8 mouse cellular contexts compared by ENCODE assay signal in genomic region chr8:83389316-83390005, GRCm38 (mm10). TPM values are rescaled to one million over a fixed set of nuclear protein-coding genes. Genes with fewer than 3 reads are reported as not detected.
DNase-seq lines count a peak whose midpoint lies in the region; ATAC-seq and TF ChIP-seq lines count a peak whose summit lies in the region.

Clgn (plus strand) TSS chr8:83389867.

- H3K9ac ChIP-seq in heart, embryonic 16.5 days (ENCODE audit: low read length): no peak within 1 kb of the TSS
- peak within 1 kb of the TSS; percentile 33; the same call in 1 of the 2 replicates for H3K9ac ChIP-seq in liver, embryonic 14.5 days (replicated peaks)
- peak within 1 kb of the TSS; percentile 75 for H3K9ac ChIP-seq in neural tube, embryonic 14.5 days (replicated peaks; ENCODE audit: low read depth, low read length)

- H3K4me3 ChIP-seq in C2C12 (ENCODE audit: insufficient read depth, poor library complexity, severe bottlenecking): no peak within 1 kb of the TSS
- peak within 1 kb of the TSS; percentile 50 for H3K4me3 ChIP-seq in heart, embryonic 16.5 days (ENCODE audit: low read length)
- H3K4me3 ChIP-seq in liver, embryonic 14.5 days (ENCODE audit: insufficient read depth in 1 of 2, low read depth in 2 of 2, low read length in 2 of 2): peak within 1 kb of the TSS; percentile 2 to 49; a peak in 3 of 4 replicates
- H3K4me3 ChIP-seq in neural tube, embryonic 14.5 days (ENCODE audit: low read depth, low read length): peak within 1 kb of the TSS; percentile 56

- H3K9me3 ChIP-seq in heart, embryonic 16.5 days (replicated peaks; ENCODE audit: control insufficient read depth, low read length): peaks cover 5% of the 10 kb centered on the region
- H3K9me3 ChIP-seq in liver, embryonic 14.5 days (ENCODE audit: control insufficient read depth, low read length): no peaks in the 10 kb centered on the region
- H3K9me3 ChIP-seq in neural tube, embryonic 14.5 days (ENCODE audit: control insufficient read depth, low read length): peaks cover 4% of the 10 kb centered on the region; the same call in 1 of the 2 replicates

- DNase-seq in adrenal gland, adult 8-10 months: peak; percentile 3
- DNase-seq in embryo, embryonic 9.5 days (ENCODE audit: extremely low spot score): peak; percentile 76
- DNase-seq in kidney, postnatal 4 days: peak; percentile 78 to 83
- no peak for DNase-seq in liver, embryonic 14.5 days (ENCODE audit: low read depth in 3 of 3, low spot score in 3 of 3)
- peak; percentile 37 for DNase-seq in thymus, postnatal 25 days

- peak within 1 kb of the TSS; percentile 65 for H3K4me2 ChIP-seq in heart, embryonic 16.5 days (ENCODE audit: low read depth, low read length)
- H3K4me2 ChIP-seq in liver, embryonic 14.5 days (ENCODE audit: low read depth): peak within 1 kb of the TSS; percentile 71
- H3K4me2 ChIP-seq in neural tube, embryonic 14.5 days (ENCODE audit: low read depth, low read length): peak within 1 kb of the TSS; percentile 84

- peak within 1 kb of the TSS; percentile 45 for H3ac ChIP-seq in C2C12 (ENCODE audit: control insufficient read depth, insufficient read length, low read depth)

- no peaks in the 10 kb centered on the region for H3K79me2 ChIP-seq in C2C12 (ENCODE audit: control insufficient read depth, insufficient read depth)

- no peak for ATAC-seq in heart, embryonic 16.5 days (replicated peaks; ENCODE audit: extremely low read depth, insufficient read depth, low FRiP score)
- ATAC-seq in liver, embryonic 14.5 days (ENCODE audit: insufficient read depth): peak; percentile 50; the same call in 1 of the 2 replicates
- peak; percentile 98 for ATAC-seq in neural tube, embryonic 14.5 days (ENCODE audit: low read depth)

- H3K79me3 ChIP-seq in C2C12 (ENCODE audit: low read depth): no peaks in the 10 kb centered on the region

- peaks cover 3% of the 10 kb centered on the region; the same call in 1 of the 2 replicates for H3K4me1 ChIP-seq in heart, embryonic 16.5 days (ENCODE audit: control insufficient read depth, insufficient read depth, low read length)
- H3K4me1 ChIP-seq in liver, embryonic 14.5 days (replicated peaks; ENCODE audit: control insufficient read depth in 2 of 2, insufficient read depth in 2 of 2, low read length in 1 of 2): peaks cover 0 to 4% of the 10 kb centered on the region in 2 experiments; a peak in 1 of 4 replicates
- H3K4me1 ChIP-seq in neural tube, embryonic 14.5 days (ENCODE audit: control insufficient read depth, insufficient read depth, low read length): no peaks in the 10 kb centered on the region

- WGBS in heart, embryonic 16.5 days: 4% methylated on average over 41 of the region's 41 CpGs
- WGBS in liver, embryonic 14.5 days (ENCODE audit: insufficient replicate concordance): 3% methylated on average over 41 of the region's 41 CpGs
- WGBS in neural tube, embryonic 14.5 days: 4% methylated on average over 41 of the region's 41 CpGs

- H3K27me3 ChIP-seq in C2C12 (ENCODE audit: control insufficient read depth, insufficient read depth, insufficient read length): peaks cover 23% of the 10 kb centered on the region
- H3K27me3 ChIP-seq in heart, embryonic 16.5 days (ENCODE audit: control insufficient read depth, insufficient read depth, low read length): peaks cover 24% of the 10 kb centered on the region
- H3K27me3 ChIP-seq in liver, embryonic 14.5 days (ENCODE audit: control insufficient read depth, insufficient read depth, low read length): peaks cover 34% of the 10 kb centered on the region
- H3K27me3 ChIP-seq in neural tube, embryonic 14.5 days (ENCODE audit: control insufficient read depth, insufficient read depth, low read length): no peaks in the 10 kb centered on the region

- TF ChIP-seq CTCF in C2C12 (IDR thresholded peaks at IDR 0.05; ENCODE audit: control insufficient read depth, insufficient read depth, insufficient read length): no peak
- TF ChIP-seq CTCF in liver, embryonic 14.5 days (IDR thresholded peaks at IDR 0.05; ENCODE audit: low read depth): no peak

- no peaks in the 10 kb centered on the region for H3K36me3 ChIP-seq in C2C12 (ENCODE audit: control insufficient read depth, insufficient read depth)
- H3K36me3 ChIP-seq in heart, embryonic 16.5 days (ENCODE audit: control insufficient read depth, insufficient read depth): no peaks in the 10 kb centered on the region
- no peaks in the 10 kb centered on the region for H3K36me3 ChIP-seq in liver, embryonic 14.5 days (replicated peaks; ENCODE audit: control insufficient read depth, insufficient read depth, low read depth)
- no peaks in the 10 kb centered on the region for H3K36me3 ChIP-seq in neural tube, embryonic 14.5 days (ENCODE audit: control insufficient read depth, insufficient read depth, low read length)

- no peak within 1 kb of the TSS for H3K27ac ChIP-seq in heart, embryonic 16.5 days (ENCODE audit: low read length)
- no peak within 1 kb of the TSS for H3K27ac ChIP-seq in liver, embryonic 14.5 days
- H3K27ac ChIP-seq in neural tube, embryonic 14.5 days (ENCODE audit: low read depth, low read length): no peak within 1 kb of the TSS

- no peak for TF ChIP-seq EP300 in liver, embryonic 14.5 days (IDR thresholded peaks at IDR 0.05; ENCODE audit: low read depth)

TF ChIP-seq in C2C12, 6 proteins besides CTCF, POLR2A, EP300 and RAD21:
- TF ChIP-seq USF1 (IDR thresholded peaks at IDR 0.05; ENCODE audit: low read depth): no peak
- no peak for TF ChIP-seq MAX (IDR thresholded peaks at IDR 0.05)
- TF ChIP-seq FOSL1 (IDR thresholded peaks at IDR 0.05; ENCODE audit: insufficient read depth, low read length, poor library complexity, severe bottlenecking): no peak
- TF ChIP-seq MYOD1 (IDR thresholded peaks at IDR 0.05; ENCODE audit: control insufficient read depth, insufficient read length, low read depth): no peak
- TF ChIP-seq CEBPB (IDR thresholded peaks at IDR 0.05; ENCODE audit: low read depth): no peak
- no peak for TF ChIP-seq MYOG (IDR thresholded peaks at IDR 0.05; ENCODE audit: control insufficient read depth, extremely low read depth, insufficient read length)

RNA-seq across cellular contexts. Expression of gene Clgn, which starts in this region (rescaled TPM):
- not detected for polyA plus RNA-seq in C2C12 (2012; fragmentation: generic; extraction: Trizol)
- under 1 TPM in 2 of 4 experiments, not detected in 2; 0.07 to 0.24 TPM for total RNA-seq in adrenal gland, adult 8-10 months (2022)
- 0.04 and 0.05 TPM in 2 replicates for polyA plus RNA-seq in heart, embryonic 16.5 days (2015; fragmentation: Nextera tagmentation; extraction: Ambion mirVana)
- polyA plus RNA-seq in liver, embryonic 14.5 days (2012; rRNA removed): 0.12 and 0.26 TPM in 2 replicates
- polyA plus RNA-seq in liver, embryonic 14.5 days (2014; fragmentation: Nextera tagmentation; extraction: Ambion mirVana): 0.39 and 0.54 TPM in 2 replicates
- polyA plus RNA-seq in neural tube, embryonic 14.5 days (2014; fragmentation: Nextera tagmentation; extraction: Ambion mirVana): 15.6 and 17.9 TPM in 2 replicates

Comparison
In these comparisons a context has a peak if more than half of its experiments do, and no peak if none do; other contexts are left out.
1. RNA of gene Clgn (polyA plus RNA-seq): 15.6 to 17.9 TPM in neural tube, embryonic 14.5 days; 0.12 to 0.54 TPM in liver, embryonic 14.5 days, 0.04 to 0.05 TPM in heart, embryonic 16.5 days and not detected in C2C12 (single experiment); every median in the first group is over 10 times any median in the second.
2. Peak in DNase-seq in adrenal gland, adult 8-10 months; RNA of the gene not detected or under 1 TPM.
3. Peak in ATAC-seq, H3K4me3 ChIP-seq, H3K9ac ChIP-seq and H3K4me2 ChIP-seq in liver, embryonic 14.5 days; RNA of the gene not detected or under 1 TPM.
4. DNase-seq: peak in embryo, embryonic 9.5 days (single experiment), kidney, postnatal 4 days (2 of 2) and thymus, postnatal 25 days (single experiment); none in liver, embryonic 14.5 days (0 of 3).
5. Peak in every context shown above with its lines, with median percentiles within 50 percentile points of each other: H3K4me2 ChIP-seq.